Mouse (Mus musculus) limb, embryonic 13.5 days (tissue): Measurements from ENCODE around the gene C5ar1. TPM values are rescaled to one million over a fixed set of nuclear protein-coding genes. Genes with fewer than 3 reads are reported as not detected.
"Not testable (repeated sequence)": the region's sequence is repeated elsewhere in the genome, so short reads cannot be mapped to it uniquely, and the experiment has no call there.

Experiments used
- ATAC-seq: fragments of 200-750 bp; cut with Nextera tagmentation; 2 replicates; pipeline ENCODE4 v1.8.0; 2017; ENCODE audit warnings: low read depth, moderate number of reproducible peaks, moderate TSS enrichment; ENCODE audit not compliant: low FRiP score
- H3K27ac ChIP-seq: fragments of 300-500 bp; sonication (generic); 2 replicates; pipeline ENCODE4 v1.5.1; 2015; ENCODE audit warnings: inconsistent platforms, mild to moderate bottlenecking, moderate library complexity
- H3K27me3 ChIP-seq: fragments of 300-500 bp; sonication (generic); 2 replicates; pipeline ENCODE4 v1.6.1; 2015; ENCODE audit warnings: mild to moderate bottlenecking, inconsistent platforms
- H3K36me3 ChIP-seq: fragments of 300-500 bp; sonication (generic); 2 replicates; pipeline ENCODE4 v1.6.1; 2015; ENCODE audit warnings: inconsistent platforms, mild to moderate bottlenecking, moderate library complexity
- H3K4me1 ChIP-seq: fragments of 300-500 bp; sonication (generic); 2 replicates; pipeline ENCODE4 v1.6.1; 2015; ENCODE audit warnings: inconsistent platforms
- H3K4me2 ChIP-seq: fragments of 300-500 bp; sonication (generic); replicated peaks from 2 replicates; pipeline ENCODE4 v1.6.1; 2015; ENCODE audit warnings: inconsistent platforms, mild to moderate bottlenecking, moderate library complexity
- H3K4me3 ChIP-seq: fragments of 300-500 bp; sonication (generic); 2 replicates; pipeline ENCODE4 v1.5.1; 2015; ENCODE audit warnings: moderate library complexity, mild to moderate bottlenecking, inconsistent platforms
- H3K9ac ChIP-seq: fragments of 300-500 bp; sonication (generic); 2 replicates; pipeline ENCODE4 v1.6.1; 2015; ENCODE audit warnings: mild to moderate bottlenecking, inconsistent platforms
- H3K9me3 ChIP-seq: fragments of 300-500 bp; sonication (generic); 2 replicates; pipeline ENCODE4 v1.6.1; 2016; ENCODE audit warnings: inconsistent platforms
- WGBS: fragments of 180-500 bp; shearing (Covaris S2); methylation state at CpG from one replicate; pipeline ENCODE4 v1.1.7; 2015; 5-methylcytosine and 5-hydroxymethylcytosine counted together
- polyA plus RNA-seq: library from polyadenylated mRNA; unstranded; fragments of >200 nt; fragmentation: Nextera tagmentation; extraction: Ambion mirVana; gene quantifications from 2 replicates; pipeline ENCODE4 v1.2.1, GENCODE M21; 2015

C5ar1 gene
- polyA plus RNA-seq, 1 experiment from 2014 or later = 2.4 TPM

- peaks cover 4% of the 10 kb centered on the region; the same call in 1 of the 2 replicates for H3K27me3 ChIP-seq
- peaks cover 28% of the 10 kb centered on the region for H3K4me1 ChIP-seq
- H3K4me2 ChIP-seq = peak within 1 kb of the TSS; percentile 90
- H3K4me3 ChIP-seq = peak within 1 kb of the TSS; percentile 79
- WGBS = under 1% methylated on average over 41 of the region's 49 CpGs
- no peaks in the 10 kb centered on the region for H3K9me3 ChIP-seq
- ATAC-seq = peak; percentile 86
- peaks cover 35% of the 10 kb centered on the region for H3K36me3 ChIP-seq
- H3K9ac ChIP-seq = peak within 1 kb of the TSS; percentile 82
- peak within 1 kb of the TSS; percentile 91 for H3K27ac ChIP-seq
These were observed 13.9 kb upstream of the C5ar1 start, which contains the start of gene Inafm1 for GRCm38 (mm10) chr7:16273081-16273765. Gene Inafm1 (minus strand): TSS chr7:16273617.

GRCm38 (mm10) chr7:16272681-16273080 is 13.3 kb upstream of the C5ar1 start:
- under 1% methylated on average over 43 of the region's 46 CpGs for WGBS
- peak; percentile 71 for ATAC-seq
- peak overlapping the region; percentile 79 for H3K4me3 ChIP-seq
- peak overlapping the region; percentile 90 for H3K4me2 ChIP-seq
- H3K4me1 ChIP-seq = peaks cover 28% of the 10 kb centered on the region
- H3K27me3 ChIP-seq = peaks cover 4% of the 10 kb centered on the region; the same call in 1 of the 2 replicates
- peaks cover 29% of the 10 kb centered on the region for H3K36me3 ChIP-seq
- H3K9me3 ChIP-seq = no peaks in the 10 kb centered on the region
- peak overlapping the region; percentile 82 for H3K9ac ChIP-seq
- H3K27ac ChIP-seq = peak overlapping the region; percentile 91

- ATAC-seq = no peak
- 75% methylated on average over 1 of the region's 1 CpGs for WGBS
- H3K27me3 ChIP-seq = peaks cover 4% of the 10 kb centered on the region; the same call in 1 of the 2 replicates
These were observed 11.8 kb upstream of the C5ar1 start for GRCm38 (mm10) chr7:16271139-16271538.

GRCm38 (mm10) chr7:16266593-16266992 is 7.3 kb upstream of the C5ar1 start:
- not testable (repeated sequence) for ATAC-seq, H3K4me3 ChIP-seq, H3K27me3 ChIP-seq, H3K4me2 ChIP-seq, H3K27ac ChIP-seq, H3K4me1 ChIP-seq, H3K36me3 ChIP-seq, H3K9ac ChIP-seq
- peaks cover 15% of the 10 kb centered on the region; the same call in 1 of the 2 replicates for H3K9me3 ChIP-seq
- 79% methylated on average over 7 of the region's 7 CpGs for WGBS

More at GRCm38 (mm10) chr7:16271139-16271538, 11.8 kb upstream of the C5ar1 start:
- H3K9me3 ChIP-seq = 0 out of 2 replicates have a peak, but pooled peaks cover 2% of the 10 kb centered on the region
- H3K4me1 ChIP-seq = peaks cover 28% of the 10 kb centered on the region
- H3K4me3 ChIP-seq = no peak overlapping the region
- 0 out of 2 replicates have a peak overlapping the region, but pooled peaks have one; percentile 90 for H3K4me2 ChIP-seq
- no peak overlapping the region; the same call in 1 of the 2 replicates for H3K9ac ChIP-seq
- peaks cover 14% of the 10 kb centered on the region for H3K36me3 ChIP-seq
- no peak overlapping the region for H3K27ac ChIP-seq

GRCm38 (mm10) chr7:16265856-16266255 is 6.5 kb upstream of the C5ar1 start:
- Histone ChIP-seq H3K4me1 (no peaks in the 10 kb centered on the region), H3K4me3 (no peak overlapping the region), H3K4me2 (no peak overlapping the region), H3K27ac (no peak overlapping the region), H3K9ac (no peak overlapping the region), H3K9me3 (peaks cover 15% of the 10 kb centered on the region; the same call in 1 of the 2 replicates), H3K36me3 (peaks cover 3% of the 10 kb centered on the region; the same call in 1 of the 2 replicates), H3K27me3 (no peaks in the 10 kb centered on the region)
- 86% methylated on average over 11 of the region's 11 CpGs for WGBS
- ATAC-seq = no peak

GRCm38 (mm10) chr7:16263843-16264242 is 4.5 kb upstream of the C5ar1 start:
- no peaks in the 10 kb centered on the region for H3K4me1 ChIP-seq
- 84% methylated on average over 5 of the region's 5 CpGs for WGBS
- no peaks in the 10 kb centered on the region for H3K27me3 ChIP-seq
- no peak for ATAC-seq
- no peak overlapping the region for H3K4me2 ChIP-seq
- H3K27ac ChIP-seq = no peak overlapping the region
- H3K4me3 ChIP-seq = no peak overlapping the region
- peaks cover 15% of the 10 kb centered on the region; the same call in 1 of the 2 replicates for H3K9me3 ChIP-seq
- no peak overlapping the region for H3K9ac ChIP-seq
- H3K36me3 ChIP-seq = no peaks in the 10 kb centered on the region

GRCm38 (mm10) chr7:16263015-16263787 is 3.9 kb upstream of the C5ar1 start:
- H3K36me3 ChIP-seq = no peaks in the 10 kb centered on the region
- H3K4me1 ChIP-seq = no peaks in the 10 kb centered on the region
- peaks cover 15% of the 10 kb centered on the region; the same call in 1 of the 2 replicates for H3K9me3 ChIP-seq
- no peak overlapping the region for H3K4me3 ChIP-seq
- no peak overlapping the region for H3K9ac ChIP-seq
- H3K4me2 ChIP-seq = no peak overlapping the region
- WGBS = 29% methylated on average over 8 of the region's 8 CpGs
- no peak for ATAC-seq
- H3K27ac ChIP-seq = no peak overlapping the region
- no peaks in the 10 kb centered on the region for H3K27me3 ChIP-seq

GRCm38 (mm10) chr7:16261097-16261496 is 1.8 kb upstream of the C5ar1 start:
- Histone ChIP-seq H3K36me3 (no peaks in the 10 kb centered on the region), H3K27me3 (no peaks in the 10 kb centered on the region), H3K9ac (no peak overlapping the region), H3K4me3 (no peak overlapping the region), H3K4me2 (no peak overlapping the region), H3K9me3 (peaks cover 13% of the 10 kb centered on the region; the same call in 1 of the 2 replicates), H3K4me1 (no peaks in the 10 kb centered on the region), H3K27ac (no peak overlapping the region)
- 73% methylated on average over 1 of the region's 1 CpGs for WGBS
- no peak for ATAC-seq

GRCm38 (mm10) chr7:16257830-16258229 is 1.5 kb downstream of the C5ar1 start:
- 89% methylated on average over 11 of the region's 11 CpGs for WGBS
- no peak for ATAC-seq
- no peaks in the 10 kb centered on the region for H3K4me1 ChIP-seq
- no peak overlapping the region for H3K4me3 ChIP-seq
- no peak overlapping the region for H3K9ac ChIP-seq
- no peaks in the 10 kb centered on the region for H3K9me3 ChIP-seq
- H3K4me2 ChIP-seq = no peak overlapping the region
- H3K36me3 ChIP-seq = no peaks in the 10 kb centered on the region
- no peaks in the 10 kb centered on the region for H3K27me3 ChIP-seq
- H3K27ac ChIP-seq = no peak overlapping the region

GRCm38 (mm10) chr7:16255963-16256362 is 3.4 kb downstream of the C5ar1 start:
- 81% methylated on average over 4 of the region's 4 CpGs for WGBS
- H3K4me2 ChIP-seq, H3K4me3 ChIP-seq, H3K36me3 ChIP-seq, H3K4me1 ChIP-seq, H3K27ac ChIP-seq, H3K9ac ChIP-seq, ATAC-seq, H3K9me3 ChIP-seq, H3K27me3 ChIP-seq: not testable (repeated sequence)

GRCm38 (mm10) chr7:16254195-16254594 is 5.1 kb downstream of the C5ar1 start:
- Histone ChIP-seq H3K36me3 (no peaks in the 10 kb centered on the region), H3K27ac (no peak overlapping the region), H3K4me3 (no peak overlapping the region), H3K9me3 (no peaks in the 10 kb centered on the region), H3K27me3 (no peaks in the 10 kb centered on the region), H3K4me1 (no peaks in the 10 kb centered on the region), H3K9ac (no peak overlapping the region), H3K4me2 (no peak overlapping the region)
- no peak for ATAC-seq
- WGBS = 67% methylated on average over 4 of the region's 4 CpGs

GRCm38 (mm10) chr7:16250687-16251086 is 8.7 kb downstream of the C5ar1 start:
- Histone ChIP-seq H3K36me3 (no peaks in the 10 kb centered on the region), H3K4me1 (no peaks in the 10 kb centered on the region), H3K9me3 (no peaks in the 10 kb centered on the region), H3K4me3 (no peak overlapping the region), H3K4me2 (no peak overlapping the region), H3K9ac (no peak overlapping the region), H3K27me3 (no peaks in the 10 kb centered on the region), H3K27ac (no peak overlapping the region)
- 79% methylated on average over 5 of the region's 5 CpGs for WGBS
- ATAC-seq = no peak
